Mouse (Mus musculus) erythroblast, adult 5-6 weeks (primary cell): ENCODE data around the gene Cdyl. TPM values are rescaled to one million over a fixed set of nuclear protein-coding genes. Genes with fewer than 3 reads are reported as not detected.
A peak's percentile ranks its signal among the peaks of the same experiment; 100 is the strongest.

Experiments
- ATAC-seq: replicated peaks from 2 replicates; pipeline ENCODE4 v1.8.0; 2016; ENCODE audit warnings: moderate number of reproducible peaks, mild to moderate bottlenecking, moderate TSS enrichment, inconsistent platforms; ENCODE audit not compliant: poor library complexity, low FRiP score, severe bottlenecking
- total RNA-seq, 2 experiments: library from RNA; stranded (forward) in 1 of 2; stranded (reverse) in 1 of 2; fragments of 150-400 nt in 1 of 2; fragments of 200-764, 138-1000 nt in 1 of 2; gene quantifications; 2 replicates each; pipeline versions ENCODE4 v1.2.3 to v1.2.4; 2015 to 2017; ENCODE audit warnings: low replicate concordance in 2 of 2

Cdyl gene
- total RNA-seq (2015; ENCODE audit: low replicate concordance) = 18.3 and 21.5 TPM in 2 replicates
- 27.3 and 29.6 TPM in 2 replicates for total RNA-seq (2017; ENCODE audit: low replicate concordance)

DNA sequence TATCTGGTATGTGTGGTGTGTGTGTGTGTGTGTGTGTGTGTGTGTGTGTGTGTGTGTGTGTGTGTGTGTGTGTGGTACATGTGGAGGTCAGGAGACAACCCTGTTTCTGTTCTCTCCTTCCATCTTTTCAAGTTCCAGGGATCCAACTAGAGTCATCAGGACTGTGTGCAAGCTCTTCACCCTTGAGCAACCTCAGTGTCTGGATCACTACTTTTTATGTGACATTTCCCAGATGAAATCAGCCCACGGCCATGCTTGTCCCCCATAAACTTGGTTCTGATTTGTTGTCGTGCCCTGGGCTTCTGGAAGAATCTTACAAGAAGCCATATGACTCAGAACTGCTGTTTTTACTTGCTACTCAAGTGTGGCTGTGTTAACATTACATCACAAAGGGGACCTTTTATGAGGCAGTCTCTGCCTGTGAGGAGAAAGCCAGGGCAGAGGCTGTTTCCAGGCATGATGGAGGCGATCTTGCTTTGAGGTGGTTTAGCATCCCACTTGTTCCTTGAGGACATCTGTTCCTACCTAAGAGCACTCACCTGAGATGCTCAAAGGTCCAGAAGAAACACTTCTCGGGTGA is at the start of gene Cdyl:
TSS of gene Cdyl (plus strand) at position 428 of the 580 bp plus-strand sequence.
- no peak for ATAC-seq

DNA sequence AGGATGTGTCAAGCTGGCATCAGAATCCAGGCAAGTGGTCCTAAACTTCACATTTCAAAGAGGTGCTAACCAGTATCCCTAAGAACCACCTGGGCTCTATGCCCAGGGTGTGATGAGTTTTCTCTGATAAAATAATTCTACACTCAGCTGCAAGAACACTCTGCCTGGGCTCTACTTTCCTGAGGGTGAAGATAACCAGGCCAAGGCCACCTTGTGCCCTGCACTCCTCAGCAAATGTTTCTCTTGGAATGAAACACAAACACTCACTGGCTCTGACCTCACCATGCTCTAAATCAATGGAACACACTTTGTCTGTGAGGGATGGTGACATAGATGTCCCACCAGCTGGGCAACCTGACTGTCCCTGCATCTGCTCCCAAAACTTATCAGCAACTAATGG is 48.9 kb upstream of the Cdyl start:
- no peak for ATAC-seq

DNA sequence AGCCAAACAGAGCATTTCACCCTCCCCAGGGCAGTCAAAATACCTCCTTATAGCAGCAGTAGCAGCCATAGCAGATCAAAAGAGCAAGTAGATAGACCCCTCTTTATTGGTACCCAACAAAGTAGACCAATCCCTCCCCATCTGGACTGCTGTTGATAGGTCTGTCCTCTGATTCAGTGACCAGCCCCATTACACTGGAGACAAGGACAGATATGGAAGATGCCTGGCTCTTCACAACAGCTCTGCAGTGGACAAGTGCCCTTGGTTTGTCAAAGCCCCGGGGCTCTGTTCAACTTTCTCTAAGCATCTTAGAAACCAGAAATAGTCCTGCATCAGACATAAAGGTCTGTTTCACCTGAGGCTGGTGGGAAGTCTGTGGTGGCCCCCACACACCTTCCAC is 47.1 kb upstream of the Cdyl start:
- ATAC-seq = no peak

DNA sequence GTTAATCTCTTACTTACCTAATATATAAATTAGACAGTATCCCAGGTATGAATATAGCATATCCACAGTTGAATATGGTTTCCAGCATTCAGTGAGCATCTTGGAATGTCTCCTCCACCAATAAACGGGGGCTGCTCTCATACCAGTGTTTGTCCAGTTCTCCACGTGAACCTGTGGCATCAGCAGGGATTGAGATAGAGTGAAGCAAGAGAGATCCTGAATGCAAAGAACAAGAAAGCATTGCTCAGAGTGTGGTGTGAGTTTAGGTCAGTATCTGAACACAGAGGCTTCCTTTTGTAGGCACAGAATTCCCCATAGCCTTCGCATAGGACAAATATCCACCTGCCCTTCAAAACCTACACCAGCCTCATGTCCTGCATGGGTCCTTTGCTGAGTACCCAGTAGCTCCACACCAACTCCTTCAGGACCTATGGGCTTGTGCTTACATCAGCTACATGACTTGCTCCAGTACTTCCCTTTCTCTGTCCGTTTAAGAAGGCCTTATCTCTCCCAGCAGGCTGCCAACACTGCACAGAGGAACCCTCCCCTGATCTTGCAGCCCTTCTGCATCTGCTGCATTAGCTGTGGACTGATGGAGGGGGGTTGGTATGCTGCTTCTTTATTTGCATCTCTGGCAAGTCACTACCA is 44.7 kb upstream of the Cdyl start:
- peak; percentile 92 for ATAC-seq

DNA sequence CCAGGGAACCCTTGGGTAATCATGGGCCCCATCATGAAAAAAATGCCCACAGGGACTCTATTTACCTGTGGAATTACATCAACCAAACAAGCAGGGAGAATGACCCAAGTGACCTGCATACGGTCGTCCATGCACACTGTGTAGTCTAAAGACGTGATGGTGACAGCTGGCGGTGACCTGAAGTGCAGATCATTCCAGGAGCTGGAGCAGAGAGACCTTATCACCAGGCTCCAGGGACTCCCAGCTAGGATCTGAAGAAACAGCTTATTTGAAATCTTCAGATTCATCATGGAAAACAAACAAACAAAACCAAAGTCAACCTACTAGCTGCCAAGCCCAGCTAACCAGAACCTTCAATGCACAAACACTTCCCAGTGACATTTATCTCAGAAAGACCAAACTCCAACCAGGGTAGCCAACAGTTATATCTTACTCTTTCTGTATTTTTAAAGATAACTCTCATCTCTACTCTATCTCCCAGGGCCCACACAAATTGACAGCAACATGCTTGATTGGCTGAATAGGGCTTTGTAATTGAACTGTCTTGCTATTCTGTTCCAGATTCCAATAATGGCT is 43.0 kb upstream of the Cdyl start:
- ATAC-seq = no peak

DNA sequence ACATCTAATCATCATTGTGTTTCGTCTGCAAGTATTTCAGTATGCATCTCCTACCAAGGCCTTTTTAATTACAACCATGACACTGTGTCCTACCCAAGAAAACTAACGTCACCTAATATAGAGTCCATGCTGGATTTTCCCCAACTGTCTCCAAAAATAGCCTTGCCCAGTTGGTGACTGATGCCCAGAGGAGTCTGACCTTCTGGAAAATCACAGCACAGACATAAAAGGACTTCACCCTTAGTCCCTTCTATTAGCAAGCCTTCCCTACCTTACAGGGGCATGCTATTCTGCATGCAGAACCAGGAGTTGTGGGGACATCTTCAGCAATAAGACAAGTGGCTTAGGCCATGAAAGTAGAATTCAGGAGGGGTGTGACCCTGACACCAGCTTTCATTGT is 40.3 kb upstream of the Cdyl start:
- ATAC-seq = no peak

DNA sequence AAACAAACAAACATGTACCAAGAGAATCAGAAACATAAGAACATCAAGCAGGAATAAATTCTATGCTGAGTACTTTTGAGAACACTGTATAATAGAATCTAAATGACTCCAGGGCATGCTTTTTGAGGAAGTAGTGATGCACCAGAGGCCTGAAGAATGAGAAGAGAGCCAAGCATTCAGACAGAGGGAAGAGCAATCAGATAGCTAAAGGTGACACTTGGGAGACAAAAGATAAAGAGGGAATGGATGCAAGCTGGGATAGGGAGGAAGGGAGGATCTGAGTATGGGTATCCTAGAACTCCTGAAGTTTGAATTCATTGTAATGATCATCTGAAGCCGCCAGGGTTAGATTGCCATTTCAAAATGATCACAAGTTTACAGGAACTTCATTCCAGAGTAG is 38.9 kb upstream of the Cdyl start:
- no peak for ATAC-seq

DNA sequence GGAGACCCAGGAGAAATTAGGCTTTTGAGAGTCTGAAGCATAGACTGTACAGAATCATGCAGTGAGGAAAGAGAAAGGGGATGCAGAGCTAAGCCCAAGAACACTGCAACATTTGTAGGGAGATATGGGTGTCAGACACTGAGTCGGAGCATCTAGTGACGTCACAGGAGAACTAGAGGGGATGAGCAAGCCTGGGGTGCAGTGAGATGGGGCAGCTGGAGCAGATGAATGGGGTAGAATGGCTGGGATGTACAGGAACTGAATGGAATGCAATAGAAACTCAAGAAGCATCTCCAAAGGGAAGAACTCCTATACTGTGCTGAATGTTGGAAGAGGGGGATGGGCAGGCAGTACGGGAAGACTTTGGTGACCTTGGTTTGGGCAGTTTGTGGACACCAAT is 34.8 kb upstream of the Cdyl start:
- ATAC-seq = 0 out of 2 replicates have a peak, but pooled peaks have one; percentile 36

DNA sequence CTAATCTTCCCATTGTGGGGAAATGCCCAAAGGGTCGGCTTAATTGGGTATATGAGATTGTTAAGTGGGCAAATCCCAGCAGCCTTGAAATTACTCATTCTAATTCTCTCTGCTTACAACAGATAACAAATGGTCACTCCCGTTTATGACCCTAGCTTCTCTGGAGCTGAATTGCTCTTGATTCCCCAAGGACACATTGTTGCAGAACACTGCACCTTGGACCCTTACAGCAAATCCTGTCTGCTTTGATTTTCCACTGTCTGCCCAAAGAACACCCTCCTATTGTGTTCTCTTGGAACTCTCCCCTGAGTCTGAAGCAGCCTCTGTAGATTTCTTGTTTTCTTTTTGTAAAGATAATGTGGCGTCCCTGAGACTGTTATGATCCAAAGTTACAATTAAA is 34.1 kb upstream of the Cdyl start:
- ATAC-seq = no peak

DNA sequence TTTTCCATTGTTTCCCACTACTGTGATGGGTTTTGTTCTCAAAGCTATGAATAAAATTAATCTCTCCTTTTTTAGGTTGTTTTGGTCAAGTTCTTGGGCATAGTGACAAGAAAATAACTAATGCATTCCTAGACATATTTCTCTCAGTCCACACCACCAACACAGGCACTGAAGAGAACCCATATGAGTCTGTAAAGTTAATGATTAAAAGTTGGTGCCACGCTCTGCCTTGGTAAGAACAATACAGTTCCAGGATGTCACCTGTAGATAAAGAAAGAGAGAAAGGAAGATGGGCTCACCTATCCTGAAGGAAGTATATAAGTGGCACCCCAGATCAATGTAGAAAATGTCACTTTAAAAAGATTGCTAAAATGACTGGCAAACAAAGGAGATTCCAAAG is 32.3 kb upstream of the Cdyl start:
- no peak for ATAC-seq

DNA sequence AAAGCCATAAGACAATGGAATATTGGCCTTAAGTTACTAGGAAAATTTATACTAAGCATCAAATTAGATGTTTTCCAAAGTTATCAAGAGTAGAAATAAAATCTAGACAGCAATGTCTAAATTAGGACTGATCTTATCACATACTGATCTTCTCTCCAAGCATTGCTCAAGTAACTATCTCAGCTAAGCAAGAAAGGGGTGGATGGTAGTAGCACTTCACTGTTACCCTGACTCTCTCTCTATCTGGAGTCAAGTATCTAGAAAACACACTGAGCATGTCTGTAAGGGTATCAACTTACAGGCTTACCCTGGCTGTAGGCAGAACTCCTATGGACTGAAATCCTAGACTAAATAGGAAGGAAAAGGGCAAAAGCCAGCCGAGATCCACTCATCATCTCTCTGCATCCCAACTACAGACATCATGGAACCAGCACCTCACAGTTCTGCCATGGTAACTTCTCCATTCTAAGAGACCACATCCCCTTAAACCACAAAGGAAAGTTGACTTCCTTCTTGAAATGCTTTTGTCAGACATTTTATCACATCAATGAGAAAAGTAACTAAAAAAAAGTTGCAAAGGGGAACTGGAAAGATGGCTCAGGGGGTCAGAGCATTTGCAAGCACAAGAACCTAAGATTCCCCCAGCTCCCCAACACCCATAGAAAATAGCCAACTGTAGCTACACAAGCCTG is 12.4 kb upstream of the Cdyl start:
- ATAC-seq = no peak

DNA sequence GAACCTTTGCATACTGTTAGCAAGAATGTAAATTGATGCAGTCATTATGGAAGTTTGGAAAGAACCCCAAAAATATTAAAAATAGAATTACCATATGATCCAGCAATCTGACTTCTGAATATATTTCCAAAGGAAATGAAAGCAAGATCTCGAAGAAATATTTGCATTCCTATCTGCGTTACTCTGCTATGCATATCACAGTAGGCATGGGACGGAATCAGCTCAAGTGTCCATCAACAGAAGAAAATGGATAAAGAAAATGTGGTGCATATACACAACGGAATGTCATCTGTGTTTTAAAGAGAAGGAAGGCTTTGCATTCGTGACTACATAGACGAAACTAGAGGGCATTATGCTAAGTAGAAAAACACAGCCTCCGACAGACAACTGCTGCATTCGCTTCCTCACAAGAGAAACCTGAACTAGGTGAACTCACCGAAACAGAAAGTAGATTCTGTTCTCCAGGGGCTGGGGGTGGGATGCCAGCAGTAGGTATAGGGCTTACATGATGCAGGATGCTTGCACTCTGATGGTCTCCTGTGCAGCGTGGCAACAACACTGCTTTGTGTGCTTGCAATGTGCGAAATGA is 9.3 kb upstream of the Cdyl start:
- ATAC-seq = no peak

DNA sequence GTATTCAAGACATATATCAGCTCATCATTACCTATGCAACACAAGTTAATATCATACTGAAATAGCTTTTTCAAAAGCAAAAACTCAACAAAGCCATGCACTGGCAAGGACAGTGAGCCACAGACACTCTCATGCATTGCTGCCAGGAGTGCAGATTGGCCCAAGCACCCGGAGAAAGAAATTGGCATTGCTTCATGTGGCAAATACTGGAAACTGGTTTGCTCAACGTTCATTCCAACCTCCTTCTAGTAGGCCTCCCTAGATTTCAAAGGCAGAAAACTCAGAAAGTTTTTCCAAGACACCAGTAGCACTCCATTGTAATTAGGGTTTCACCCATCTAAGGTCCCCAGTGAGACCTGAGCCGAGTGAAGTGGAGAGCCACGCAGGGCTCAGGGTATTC is 6.8 kb upstream of the Cdyl start:
- ATAC-seq = no peak

DNA sequence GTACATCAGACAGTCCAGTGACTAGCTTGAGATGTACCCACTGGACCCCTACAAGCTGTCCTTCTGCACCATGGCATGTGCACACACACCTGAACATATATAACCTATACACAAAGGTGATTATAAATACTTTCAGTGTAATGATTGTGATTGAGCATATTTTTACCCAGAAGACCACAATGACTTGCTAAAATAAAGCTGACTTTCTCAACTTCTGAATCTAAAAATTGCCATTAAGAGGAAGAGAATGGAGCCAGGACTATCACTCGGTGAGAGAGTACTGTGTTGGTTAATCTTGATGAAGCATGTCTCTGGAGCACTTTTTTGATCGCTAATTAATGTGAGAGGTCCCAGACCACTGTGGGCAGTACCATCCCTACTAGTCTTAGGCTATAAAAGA is 2.8 kb upstream of the Cdyl start:
- ATAC-seq = no peak

DNA sequence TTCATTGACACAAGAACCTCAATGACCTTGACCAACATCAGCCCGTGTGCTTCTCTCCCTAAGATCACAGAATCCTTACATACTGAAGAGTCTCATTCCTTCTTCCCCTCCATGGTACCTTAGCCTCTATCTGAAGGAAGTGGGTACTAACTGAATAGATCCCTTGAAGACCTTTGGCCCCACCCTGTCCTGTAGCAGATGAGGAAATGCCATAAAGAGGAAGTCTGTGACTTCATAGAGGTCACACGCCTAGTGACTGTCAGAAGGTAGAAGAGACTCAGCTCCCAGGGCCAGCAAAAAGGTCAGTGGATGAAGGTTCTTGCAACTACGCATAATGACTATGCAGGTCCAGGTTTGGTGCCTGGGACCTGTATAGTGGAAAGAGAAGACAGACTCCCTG is 5.8 kb downstream of the Cdyl start:
- ATAC-seq = no peak

DNA sequence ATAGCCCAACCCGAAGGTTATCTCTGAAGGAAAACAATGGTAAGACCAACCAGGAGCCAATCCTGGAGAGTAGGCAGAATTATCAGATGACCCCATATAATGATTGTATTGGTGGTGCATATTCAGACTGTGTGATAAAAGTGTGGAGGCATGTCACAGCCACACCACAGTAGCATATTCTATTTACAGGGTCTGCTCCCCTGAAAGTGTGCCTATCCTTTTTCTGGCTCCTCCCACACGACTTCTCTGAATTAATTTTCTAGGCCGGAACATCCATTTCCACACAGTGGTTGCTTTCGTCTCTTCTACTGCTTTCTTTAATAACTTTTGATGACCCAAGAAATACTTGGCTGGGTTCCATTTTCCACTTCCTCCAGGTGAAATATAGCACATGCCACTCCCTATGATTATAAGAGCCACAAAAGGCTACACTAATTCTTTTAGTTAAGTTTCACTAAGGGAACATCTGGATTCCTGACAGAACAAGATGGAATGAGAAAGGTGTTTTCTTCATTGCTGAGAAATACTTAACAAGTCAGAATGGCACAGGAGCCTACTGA is 10.4 kb downstream of the Cdyl start:
- no peak for ATAC-seq

DNA sequence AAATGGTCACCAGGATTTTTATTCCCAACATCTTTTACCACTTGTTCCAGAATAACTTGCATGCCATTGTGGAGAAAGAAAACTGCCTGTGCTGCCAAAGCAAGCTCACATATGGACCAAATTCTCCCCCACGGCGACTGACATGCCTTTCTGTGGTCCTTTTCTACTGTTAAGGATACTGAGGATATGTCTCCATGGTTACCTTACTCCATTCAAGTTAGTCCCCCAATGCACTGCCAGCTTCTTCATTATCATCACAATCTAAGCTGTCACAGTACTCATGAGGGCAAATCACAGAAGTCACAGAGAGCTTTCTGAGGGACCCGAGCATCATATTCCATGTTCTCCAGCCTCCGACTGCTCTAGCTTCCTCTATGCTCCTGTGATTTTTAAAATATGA is 11.2 kb downstream of the Cdyl start:
- no peak for ATAC-seq

DNA sequence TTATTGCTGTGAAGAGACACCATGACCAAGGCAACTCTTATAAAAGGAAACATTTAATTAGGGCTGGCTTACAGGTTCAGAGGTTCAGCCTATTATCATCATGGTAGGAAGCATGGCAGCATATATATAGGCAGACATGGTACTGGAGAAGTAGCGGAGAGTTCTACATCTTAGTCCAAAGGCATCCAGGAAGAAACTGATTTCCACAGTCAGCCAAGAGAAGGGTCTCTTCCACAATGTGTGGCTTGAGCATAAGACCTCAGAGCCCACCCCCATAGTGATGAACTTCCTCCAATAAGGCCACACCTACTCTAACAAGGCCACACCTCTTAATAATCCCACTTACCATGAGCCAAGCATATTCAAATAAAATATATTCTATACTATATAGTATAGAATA is 17.3 kb downstream of the Cdyl start:
- peak; percentile 9 for ATAC-seq

DNA sequence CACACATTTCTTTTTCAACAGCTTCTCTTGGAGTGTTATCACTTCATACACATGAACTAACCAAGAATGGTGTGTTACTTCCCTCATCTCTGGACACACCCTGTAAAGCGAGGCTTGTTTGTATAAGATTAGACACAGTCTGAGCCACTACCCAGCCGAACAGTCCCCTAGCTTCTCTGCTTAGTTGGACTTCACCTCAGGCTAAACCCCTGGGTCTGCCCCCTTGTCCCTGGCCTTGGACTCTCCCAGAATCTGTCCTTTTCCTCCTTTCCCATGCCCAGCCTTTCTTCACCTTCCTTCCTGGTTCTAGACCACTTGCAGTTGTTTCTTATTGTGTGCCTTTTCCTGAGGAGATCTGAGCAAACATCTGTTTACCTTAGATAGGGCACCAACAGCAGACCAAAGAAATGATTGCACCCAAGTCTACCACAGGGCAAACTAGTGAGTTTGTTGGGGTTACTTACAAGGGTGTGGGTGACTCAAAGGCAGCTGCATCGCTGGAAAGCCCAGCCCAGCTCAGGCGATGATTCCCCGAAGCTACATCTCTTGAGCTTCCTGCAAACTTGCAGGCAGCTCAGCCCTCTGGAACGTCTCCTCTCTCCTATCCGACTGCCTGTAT is 17.9 kb downstream of the Cdyl start:
- ATAC-seq = peak; percentile 91

DNA sequence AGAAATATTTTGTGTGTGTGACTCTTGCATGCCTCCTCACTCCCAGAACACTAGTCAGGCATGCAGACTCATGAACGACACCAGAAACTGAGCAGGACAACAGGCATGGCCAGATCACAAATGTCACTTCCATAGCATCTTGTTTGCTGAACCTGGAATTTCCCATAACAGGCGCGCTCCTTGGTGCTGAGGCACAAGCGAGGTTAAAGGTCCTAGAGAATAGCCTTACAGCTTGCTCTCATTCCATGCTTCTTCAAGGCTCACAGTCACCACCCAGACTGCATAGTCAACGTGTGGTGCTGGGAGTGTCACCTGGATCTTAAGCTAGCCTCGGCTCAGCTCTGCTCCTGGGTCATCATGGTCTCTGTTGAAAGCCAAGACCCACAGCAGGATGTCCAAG is 19.1 kb downstream of the Cdyl start:
- 0 out of 2 replicates have a peak, but pooled peaks have one; percentile 12 for ATAC-seq
